Mouse (Mus musculus) myocyte (in vitro differentiated cells): ENCODE measurements at regions not wholly inside any gene's neighbourhood (a gene's known extent, or its start where the extent isn't known, plus 50 kb on each side); places are given as distances from the start of the nearest gene placed in this dataset.

ENCODE experiments used
- MAX ChIP-seq: IDR thresholded peaks from one replicate; pipeline ENCODE4 v1.6.1; 2011; ENCODE audit warnings: low read depth, mild to moderate bottlenecking, control low read depth
- POLR2A ChIP-seq: IDR thresholded peaks from one replicate; pipeline ENCODE4 v1.6.1; 2011; ENCODE audit warnings: low read depth, mild to moderate bottlenecking, control low read depth, moderate library complexity; ENCODE audit not compliant: insufficient read length

- TF ChIP-seq MAX = no peak
- no peak for TF ChIP-seq POLR2A
Measured at GRCm38 (mm10) chr17:45889451-45889850, 142.7 kb downstream of the Vegfa start.
